Mouse (Mus musculus) adrenal gland, adult 18-20 months (tissue): ENCODE data around the gene Olfr818. TPM values are rescaled to one million over a fixed set of nuclear protein-coding genes. Genes with fewer than 3 reads are reported as not detected.
"Not testable (repeated sequence)": the region's sequence is repeated elsewhere in the genome, so short reads cannot be mapped to it uniquely, and the experiment has no call there.

Experiments used
- DNase-seq, 2 experiments: peaks; one replicate each; pipeline ENCODE4 v3.0.0; 2021 to 2022; ENCODE audit warnings: low spot score in 2 of 2
- long read RNA-seq, 2 experiments: library from polyadenylated mRNA; stranded (forward); transcript quantifications; one replicate each; pipeline ENCODE4 v2.0.0; 2021
- total RNA-seq, 2 experiments: library from RNA; stranded (reverse); gene quantifications; 1 replicate in 1 of 2; 2 replicates in 1 of 2; pipeline ENCODE4 v1.2.3; 2021

Olfr818 gene
- total RNA-seq = not detected
- long read RNA-seq, experiment 1 = 0 reads
- long read RNA-seq, experiment 2 = 0 reads

DNA sequence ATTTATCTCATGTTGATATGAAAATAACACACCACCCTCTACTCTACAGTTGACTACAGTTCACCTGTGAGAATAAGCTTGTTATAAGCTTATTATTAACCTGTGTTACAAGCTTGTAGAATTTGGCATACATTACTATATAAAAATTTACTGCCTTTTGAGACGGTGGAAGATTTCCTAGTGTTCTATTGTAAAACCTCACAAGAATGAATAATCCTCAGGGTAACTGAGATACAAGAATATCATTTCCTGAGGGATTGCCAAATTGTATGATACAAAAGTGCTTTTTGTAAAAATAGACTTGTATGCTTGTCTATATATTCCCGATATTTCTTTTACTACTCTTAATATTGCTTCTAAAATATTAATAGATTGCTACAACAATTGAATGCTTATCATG, at the start of gene Olfr818:
Olfr818 (minus strand) TSS at position 101 of the 400 bp plus-strand sequence.
- DNase-seq = no peak

DNA sequence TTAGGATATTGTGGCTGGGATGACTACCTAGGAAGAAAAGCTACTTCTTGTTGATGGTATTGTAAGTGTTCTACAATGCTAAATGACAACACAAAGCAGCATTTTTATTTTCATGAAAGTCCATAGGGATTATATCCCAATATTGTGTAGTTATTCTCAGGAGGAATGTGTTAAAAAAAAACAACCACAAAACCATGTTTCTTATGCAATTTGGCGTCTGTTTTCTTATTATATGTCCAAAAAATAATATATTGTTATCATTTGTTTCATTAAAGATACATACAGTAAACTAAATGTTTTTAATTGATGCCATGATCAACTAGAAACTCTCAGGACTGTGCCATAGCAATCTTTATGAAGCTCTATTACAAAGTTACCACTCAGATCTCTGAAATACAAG, 36.1 kb upstream of the Olfr818 start, which contains the start of gene Gm10310:
Gm10310 (minus strand) TSS at position 101 of the 400 bp plus-strand sequence.
- not testable (repeated sequence) for DNase-seq

DNA sequence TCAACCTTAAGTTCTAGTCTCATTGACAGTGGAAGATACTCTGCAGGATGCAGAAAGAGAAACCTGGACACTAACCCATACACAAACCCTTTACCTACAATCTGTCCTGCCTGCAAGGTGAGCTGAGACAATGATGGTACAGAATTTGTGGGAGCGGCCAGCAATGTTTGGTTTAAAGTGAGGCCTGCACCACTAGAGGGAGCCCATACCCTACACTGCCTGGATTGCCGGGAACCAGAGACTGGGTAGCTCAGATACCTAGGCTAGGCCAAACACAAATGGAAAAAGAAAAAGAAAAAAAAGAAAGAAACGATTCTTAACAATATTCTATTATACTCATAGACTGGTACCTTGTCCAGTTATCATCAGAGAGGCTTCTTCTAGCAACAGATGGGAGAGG, 33.0 kb upstream of the Olfr818 start:
- not testable (repeated sequence) for DNase-seq

DNA sequence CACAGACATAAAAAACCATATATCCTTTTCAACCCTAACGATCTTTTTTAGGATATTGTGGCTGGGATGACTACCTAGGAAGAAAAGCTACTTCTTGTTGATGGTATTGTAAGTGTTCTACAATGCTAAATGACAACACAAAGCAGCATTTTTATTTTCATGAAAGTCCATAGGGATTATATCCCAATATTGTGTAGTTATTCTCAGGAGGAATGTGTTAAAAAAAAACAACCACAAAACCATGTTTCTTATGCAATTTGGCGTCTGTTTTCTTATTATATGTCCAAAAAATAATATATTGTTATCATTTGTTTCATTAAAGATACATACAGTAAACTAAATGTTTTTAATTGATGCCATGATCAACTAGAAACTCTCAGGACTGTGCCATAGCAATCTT, 27.1 kb upstream of the Olfr818 start, which contains the start of gene Olfr247:
Olfr247 (minus strand) TSS at position 101 of the 400 bp plus-strand sequence.
- not testable (repeated sequence) for DNase-seq

DNA sequence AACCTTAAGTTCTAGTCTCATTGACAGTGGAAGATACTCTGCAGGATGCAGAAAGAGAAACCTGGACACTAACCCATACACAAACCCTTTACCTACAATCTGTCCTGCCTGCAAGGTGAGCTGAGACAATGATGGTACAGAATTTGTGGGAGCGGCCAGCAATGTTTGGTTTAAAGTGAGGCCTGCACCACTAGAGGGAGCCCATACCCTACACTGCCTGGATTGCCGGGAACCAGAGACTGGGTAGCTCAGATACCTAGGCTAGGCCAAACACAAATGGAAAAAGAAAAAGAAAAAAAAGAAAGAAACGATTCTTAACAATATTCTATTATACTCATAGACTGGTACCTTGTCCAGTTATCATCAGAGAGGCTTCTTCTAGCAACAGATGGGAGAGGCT, 24.1 kb upstream of the Olfr818 start:
- not testable (repeated sequence) for DNase-seq

DNA sequence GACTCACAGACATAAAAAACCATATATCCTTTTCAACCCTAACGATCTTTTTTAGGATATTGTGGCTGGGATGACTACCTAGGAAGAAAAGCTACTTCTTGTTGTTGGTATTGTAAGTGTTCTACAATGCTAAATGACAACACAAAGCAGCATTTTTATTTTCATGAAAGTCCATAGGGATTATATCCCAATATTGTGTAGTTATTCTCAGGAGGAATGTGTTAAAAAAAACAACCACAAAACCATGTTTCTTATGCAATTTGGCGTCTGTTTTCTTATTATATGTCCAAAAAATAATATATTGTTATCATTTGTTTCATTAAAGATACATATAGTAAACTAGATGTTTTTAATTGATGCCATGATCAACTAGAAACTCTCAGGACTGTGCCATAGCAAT, 18.3 kb upstream of the Olfr818 start, which contains the start of gene Olfr819:
Olfr819 (minus strand) TSS at position 101 of the 400 bp plus-strand sequence.
- DNase-seq = not testable (repeated sequence)

DNA sequence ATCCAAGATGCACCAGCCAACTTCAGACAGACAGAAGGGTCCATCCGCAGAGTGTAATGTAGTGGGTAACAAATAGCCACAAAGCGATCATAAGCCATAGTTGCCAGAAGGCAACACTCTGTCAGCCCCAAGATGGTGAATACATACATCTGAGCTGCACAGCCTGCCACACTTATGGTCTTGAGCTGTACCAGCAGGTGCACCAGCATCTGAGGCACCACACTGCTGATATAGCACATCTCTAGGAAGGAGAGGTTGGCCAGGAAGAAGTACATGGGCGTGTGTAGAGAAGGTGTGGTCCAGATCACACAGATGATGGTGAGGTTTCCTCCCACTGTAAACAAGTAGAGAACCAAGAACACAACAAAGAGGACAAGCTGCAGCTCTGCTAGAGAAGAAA, 17.3 kb upstream of the Olfr818 start:
- DNase-seq = not testable (repeated sequence)

DNA sequence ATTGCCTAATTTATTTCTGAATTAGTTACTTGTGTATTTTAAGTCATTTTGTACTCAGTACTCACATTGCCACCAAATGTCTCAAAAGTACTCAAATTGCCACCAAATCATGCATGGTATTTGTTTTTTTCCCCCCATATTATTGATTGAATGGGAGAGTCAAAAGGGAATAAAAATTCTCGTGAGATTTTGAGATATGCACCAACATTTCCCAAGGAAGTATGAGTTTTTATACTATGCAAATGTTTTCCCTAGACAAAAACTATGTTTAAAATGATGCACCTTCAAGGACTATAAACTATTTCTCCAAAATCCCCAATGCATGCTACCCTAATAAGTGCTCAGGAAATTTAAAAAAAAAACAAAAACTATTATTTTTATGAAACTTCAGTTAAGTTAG, 33.4 kb downstream of the Olfr818 start, which contains the start of gene Olfr816:
Olfr816 (minus strand) TSS at position 101 of the 400 bp plus-strand sequence.
- DNase-seq = no peak

DNA sequence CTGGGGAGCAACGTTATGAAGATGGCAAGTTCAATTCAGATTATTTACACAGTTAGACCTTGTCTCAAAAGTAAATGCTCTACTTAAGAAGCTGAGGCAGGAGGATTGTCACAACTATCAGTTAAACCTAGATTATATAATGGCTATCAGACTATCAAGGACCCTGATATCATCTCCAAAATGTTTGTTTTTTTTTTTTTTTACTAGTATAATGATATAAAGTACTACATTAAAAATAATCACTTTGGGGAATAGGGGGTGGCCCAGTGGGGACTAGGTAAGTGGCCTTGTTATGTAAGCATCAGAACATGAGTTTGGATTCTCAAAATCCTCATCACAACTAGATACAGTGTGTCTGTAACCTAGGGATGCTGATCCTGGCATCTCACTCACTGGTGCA, 43.1 kb downstream of the Olfr818 start, which contains the start of gene Olfr815:
Olfr815 (minus strand) TSS at position 101 of the 400 bp plus-strand sequence.
- DNase-seq = not testable (repeated sequence)

Other genes starting within 250 kb of the Olfr818 start
- gene Olfr804, start 245.9 kb downstream of the Olfr818 start, total RNA-seq = not detected
- gene Olfr805, start 219.7 kb downstream of the Olfr818 start, total RNA-seq = not detected
- not detected for gene Olfr806, start 207.2 kb downstream of the Olfr818 start, total RNA-seq
- gene Olfr807, start 191.3 kb downstream of the Olfr818 start, total RNA-seq = not detected
- not detected for gene Olfr808, start 183.6 kb downstream of the Olfr818 start, total RNA-seq
- not detected for gene Olfr809, start 174.5 kb downstream of the Olfr818 start, total RNA-seq
- not detected for gene Olfr810, start 154.2 kb downstream of the Olfr818 start, total RNA-seq
- gene Olfr811, start 144.7 kb downstream of the Olfr818 start, total RNA-seq = not detected
- gene Olfr812, start 103.0 kb downstream of the Olfr818 start, total RNA-seq = not detected
- not detected for gene Olfr813, start 93.7 kb downstream of the Olfr818 start, total RNA-seq
- gene Olfr814, start 69.2 kb downstream of the Olfr818 start, total RNA-seq = not detected
- gene Olfr815, start 43.2 kb downstream of the Olfr818 start, total RNA-seq = not detected
- gene Olfr816, start 33.5 kb downstream of the Olfr818 start, total RNA-seq = not detected
- gene Olfr819, start 18.2 kb upstream of the Olfr818 start, total RNA-seq = not detected
- gene Olfr247, start 27.0 kb upstream of the Olfr818 start, total RNA-seq = not detected
- gene Gm10310, start 36.0 kb upstream of the Olfr818 start, total RNA-seq = not detected
- gene Olfr820, start 63.5 kb upstream of the Olfr818 start, total RNA-seq = not detected
- not detected for gene Olfr821, start 81.2 kb upstream of the Olfr818 start, total RNA-seq
- gene Olfr822, start 122.1 kb upstream of the Olfr818 start, total RNA-seq = not detected
- gene Olfr823, start 166.3 kb upstream of the Olfr818 start, total RNA-seq = not detected
- gene Olfr824, start 180.9 kb upstream of the Olfr818 start, total RNA-seq = not detected
- not detected for gene Olfr825, start 217.7 kb upstream of the Olfr818 start, total RNA-seq
- not detected for gene Olfr826, start 235.1 kb upstream of the Olfr818 start, total RNA-seq